Mouse (Mus musculus) cerebellum, postnatal 4 days (tissue): ENCODE data around the gene Slit3.

ENCODE experiments used
- DNase-seq, 2 experiments: peaks; one replicate each; pipeline ENCODE4 v3.0.0; 2022; ENCODE audit warnings: low spot score in 2 of 2, mixed read lengths in 1 of 2

Slit3 gene

GRCm38 (mm10) chr11:35454781-35455180, 333.8 kb downstream of the Slit3 start:
- DNase-seq: no peak

- DNase-seq: no peak
Observed at GRCm38 (mm10) chr11:35458068-35458467, 337.0 kb downstream of the Slit3 start.

DNA sequence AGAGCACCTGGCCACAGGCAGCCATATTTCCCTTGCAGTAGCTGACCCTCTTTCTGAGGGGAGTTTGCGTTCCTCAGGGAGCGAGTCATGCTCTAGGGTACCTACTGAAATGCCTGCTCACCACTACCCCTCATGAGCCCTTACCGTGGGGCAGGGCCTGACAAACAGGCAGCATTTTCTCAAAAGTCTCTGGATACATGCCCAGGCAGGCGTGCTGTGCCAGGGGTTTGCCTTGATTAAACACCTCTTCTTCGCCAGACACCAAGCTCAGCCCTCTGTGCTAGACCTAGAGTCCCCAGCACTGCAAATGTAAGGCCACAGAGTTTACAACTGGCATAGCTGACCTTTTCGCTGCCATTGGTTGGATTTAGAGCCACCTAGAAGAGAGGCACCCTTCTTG, 345.7 kb downstream of the Slit3 start:
- DNase-seq: no peak

GRCm38 (mm10) chr11:35468847-35469246, 347.8 kb downstream of the Slit3 start:
- DNase-seq: no peak

DNA sequence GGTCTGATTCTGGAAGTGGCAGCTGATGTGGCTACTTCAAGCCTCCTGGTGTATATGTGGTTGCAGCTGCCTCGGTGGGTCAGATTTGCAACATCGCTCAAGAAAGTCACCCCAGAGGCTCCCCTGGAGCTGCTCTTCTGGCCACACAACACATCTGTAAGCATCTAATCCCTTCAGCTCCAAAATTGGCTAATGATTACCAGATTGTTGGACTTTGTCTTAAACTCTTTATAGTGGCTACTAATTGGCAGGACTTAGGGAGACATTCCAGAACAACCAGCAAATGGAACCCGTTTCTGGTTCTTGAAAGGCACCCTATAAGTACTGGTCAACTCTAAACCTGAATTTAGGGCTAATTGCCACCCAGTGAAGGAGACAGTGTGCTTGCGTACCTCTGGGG, 348.9 kb downstream of the Slit3 start:
- no peak for DNase-seq

DNA sequence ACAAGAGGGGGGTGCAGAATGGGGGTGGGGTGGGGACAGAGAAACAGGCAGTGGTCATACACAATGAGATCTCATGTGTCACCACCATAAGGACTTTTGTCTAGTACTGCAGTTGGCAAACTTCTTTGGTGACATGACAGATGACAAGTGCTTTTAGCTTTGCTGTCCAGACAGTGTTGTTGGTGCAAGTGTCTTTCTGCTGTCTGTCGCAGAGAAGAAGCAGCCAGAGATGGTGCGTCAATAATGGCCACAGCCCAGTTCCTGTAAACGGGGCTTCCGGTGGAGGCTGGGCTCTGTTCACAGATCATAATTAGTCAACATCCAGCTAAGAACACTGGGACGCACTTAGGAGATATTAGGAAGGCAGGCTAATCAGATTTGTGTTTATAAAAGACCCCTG, 349.8 kb downstream of the Slit3 start:
- DNase-seq: no peak

DNA sequence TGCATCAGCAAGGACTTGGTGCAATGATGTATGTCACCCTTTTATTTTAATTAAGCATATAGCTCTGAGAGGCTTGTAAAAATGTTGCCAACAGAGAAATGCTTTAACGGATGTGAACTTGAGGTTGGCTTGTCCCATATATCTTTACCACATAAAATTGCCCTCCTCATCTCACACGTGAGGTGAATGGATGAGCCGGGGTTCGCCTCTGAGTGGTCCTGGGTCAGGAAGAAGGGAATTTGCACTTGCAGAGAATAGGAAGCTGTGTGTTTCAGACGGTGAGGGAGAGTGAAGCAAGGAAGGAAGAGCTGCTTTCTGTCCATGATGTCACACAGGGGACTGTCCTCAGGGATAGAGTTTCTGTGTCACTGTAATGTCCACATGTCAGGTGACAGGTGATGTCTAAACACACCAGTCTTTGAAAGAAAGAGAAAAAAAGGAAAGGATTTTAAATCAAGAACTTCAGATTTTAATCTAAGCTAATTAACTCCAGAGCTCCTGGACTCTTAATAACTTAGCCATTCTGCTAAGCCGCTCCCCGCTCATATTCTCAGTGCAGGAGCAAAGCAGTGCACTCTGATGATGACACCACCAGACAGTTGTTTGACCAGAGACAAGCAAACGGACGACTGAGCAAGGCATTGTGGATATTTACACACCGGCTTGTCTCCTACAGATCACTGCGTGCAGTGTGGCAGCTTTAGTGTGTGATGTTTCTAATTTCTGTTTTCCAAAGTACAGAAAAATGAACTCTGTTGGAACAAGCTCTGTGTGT, 352.0 kb downstream of the Slit3 start:
- no peak for DNase-seq

GRCm38 (mm10) chr11:35473617-35473996, 352.6 kb downstream of the Slit3 start:
- no peak for DNase-seq

DNA sequence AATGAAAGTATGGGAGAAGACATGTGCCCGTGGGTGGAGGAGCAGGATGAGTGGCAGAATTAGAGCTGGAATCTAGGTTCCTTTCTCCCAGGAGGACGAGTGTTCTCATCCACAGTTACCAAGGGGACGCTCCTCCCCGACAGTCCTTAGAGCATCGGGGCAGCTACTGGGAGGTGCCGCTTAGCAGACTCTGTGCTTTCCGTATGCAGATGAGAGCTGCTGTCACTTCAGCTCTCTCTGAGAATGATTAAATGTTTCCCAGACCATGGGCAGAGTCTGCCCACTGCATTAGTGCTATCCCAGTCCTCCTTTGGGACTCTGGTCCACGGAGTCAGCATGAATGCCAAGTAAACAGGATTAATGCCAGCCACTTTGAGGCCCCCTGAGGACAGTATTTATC, 359.1 kb downstream of the Slit3 start:
- DNase-seq: no peak

GRCm38 (mm10) chr11:35481611-35482363, 360.8 kb downstream of the Slit3 start:
- DNase-seq: no peak

DNA sequence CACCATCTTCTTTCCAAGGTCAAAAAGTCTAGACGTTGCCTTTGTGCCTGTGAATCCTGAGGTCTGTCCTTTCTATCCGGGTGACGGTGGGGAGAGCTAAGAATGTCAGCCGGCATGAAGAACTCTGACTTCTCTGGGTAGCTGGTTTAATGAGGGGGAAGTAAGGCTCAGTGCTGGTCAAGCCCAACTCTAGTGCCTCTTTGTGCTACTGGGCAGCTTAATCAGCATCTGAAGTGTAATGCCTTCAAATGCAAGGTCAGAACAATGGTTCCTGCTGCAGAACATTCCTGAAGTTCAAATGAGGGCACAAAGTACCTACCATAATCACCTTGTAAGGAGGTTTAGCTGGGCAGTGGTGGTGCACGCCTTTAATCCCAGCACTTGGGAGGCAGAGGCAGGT, 366.9 kb downstream of the Slit3 start:
- no peak for DNase-seq

DNA sequence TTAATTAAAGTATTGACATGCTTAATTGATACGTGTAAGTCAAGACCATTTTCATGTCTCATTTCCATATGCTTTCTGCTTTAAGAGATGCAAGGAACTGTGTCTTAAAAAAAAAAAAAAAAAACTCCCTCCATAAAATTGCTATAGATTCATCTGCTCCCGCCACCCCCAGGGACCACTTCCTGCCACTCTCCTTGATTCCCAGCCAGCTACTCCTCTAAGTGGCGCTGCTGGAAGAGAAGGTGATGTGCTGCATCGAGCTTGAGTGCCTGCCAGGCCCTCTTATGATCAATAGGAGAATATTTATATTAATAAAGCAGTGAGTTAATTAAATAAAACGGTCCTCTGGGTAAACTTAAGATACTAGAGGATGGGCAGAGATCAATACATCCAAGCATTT, 370.7 kb downstream of the Slit3 start:
- DNase-seq: no peak

GRCm38 (mm10) chr11:35496874-35497273, 375.9 kb downstream of the Slit3 start:
- no peak for DNase-seq

DNA sequence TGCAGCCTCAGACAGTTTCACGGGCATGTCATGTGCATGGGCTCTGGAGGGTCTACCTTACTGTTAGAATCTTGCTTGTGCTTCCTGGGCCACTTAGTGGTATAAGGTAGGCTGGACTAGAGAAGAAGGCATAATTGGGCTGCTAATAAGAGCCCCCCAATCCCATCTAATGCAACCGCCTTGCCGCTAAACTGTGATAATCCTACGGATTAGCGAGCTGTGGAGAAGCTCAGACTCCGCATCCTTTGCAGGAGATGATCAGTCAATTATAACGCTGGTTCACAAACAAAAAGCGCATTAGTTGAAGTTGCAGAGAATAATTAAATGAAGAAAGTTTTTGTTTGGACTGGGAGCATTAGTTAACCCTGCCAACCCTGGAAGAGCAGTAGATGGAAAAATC, 376.9 kb downstream of the Slit3 start:
- no peak for DNase-seq

DNA sequence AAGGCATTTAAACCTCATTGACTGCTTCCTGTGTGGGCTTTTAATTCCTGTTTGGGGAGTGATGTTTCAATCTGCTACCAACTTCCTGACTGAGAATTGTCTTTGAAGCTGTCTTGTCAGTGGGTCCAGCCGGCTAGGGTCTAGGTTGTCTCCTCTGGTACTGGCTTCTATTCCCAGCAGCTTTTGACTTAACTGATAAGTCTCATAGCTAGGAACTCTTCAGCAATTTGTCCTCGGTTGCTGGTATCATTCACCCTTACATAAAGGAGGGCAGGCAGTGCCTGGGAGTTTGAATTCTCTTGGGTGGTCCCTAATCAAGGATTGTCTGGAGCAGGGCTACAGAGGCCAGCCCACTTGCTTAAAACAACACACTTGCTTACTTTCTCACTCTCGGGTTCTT, 381.1 kb downstream of the Slit3 start:
- no peak for DNase-seq

- no peak for DNase-seq
Observed at GRCm38 (mm10) chr11:35504051-35504450, 383.0 kb downstream of the Slit3 start.

- no peak for DNase-seq
Observed at GRCm38 (mm10) chr11:35504916-35505315, 383.9 kb downstream of the Slit3 start.

GRCm38 (mm10) chr11:35505316-35505715, 384.3 kb downstream of the Slit3 start:
- DNase-seq: no peak

DNA sequence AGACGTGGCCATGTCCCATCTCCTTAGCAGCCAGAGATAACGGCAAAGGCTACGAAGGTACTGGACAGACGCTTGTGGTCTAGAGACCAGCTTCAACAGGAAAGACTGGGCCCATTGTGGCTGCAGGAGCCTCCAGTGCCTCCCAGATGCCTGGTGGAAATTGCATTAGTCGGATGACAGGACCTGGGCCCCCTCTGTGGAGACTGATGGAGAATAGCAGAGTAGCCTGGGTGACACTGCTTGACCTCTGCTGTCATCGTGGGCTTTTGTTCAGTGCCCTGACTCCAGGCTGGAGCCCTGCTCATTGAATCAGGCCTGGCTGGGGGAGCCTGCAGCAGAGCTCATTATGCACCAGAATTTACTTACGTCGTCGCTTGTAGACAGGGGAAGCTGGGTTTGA, 384.8 kb downstream of the Slit3 start:
- no peak for DNase-seq

DNA sequence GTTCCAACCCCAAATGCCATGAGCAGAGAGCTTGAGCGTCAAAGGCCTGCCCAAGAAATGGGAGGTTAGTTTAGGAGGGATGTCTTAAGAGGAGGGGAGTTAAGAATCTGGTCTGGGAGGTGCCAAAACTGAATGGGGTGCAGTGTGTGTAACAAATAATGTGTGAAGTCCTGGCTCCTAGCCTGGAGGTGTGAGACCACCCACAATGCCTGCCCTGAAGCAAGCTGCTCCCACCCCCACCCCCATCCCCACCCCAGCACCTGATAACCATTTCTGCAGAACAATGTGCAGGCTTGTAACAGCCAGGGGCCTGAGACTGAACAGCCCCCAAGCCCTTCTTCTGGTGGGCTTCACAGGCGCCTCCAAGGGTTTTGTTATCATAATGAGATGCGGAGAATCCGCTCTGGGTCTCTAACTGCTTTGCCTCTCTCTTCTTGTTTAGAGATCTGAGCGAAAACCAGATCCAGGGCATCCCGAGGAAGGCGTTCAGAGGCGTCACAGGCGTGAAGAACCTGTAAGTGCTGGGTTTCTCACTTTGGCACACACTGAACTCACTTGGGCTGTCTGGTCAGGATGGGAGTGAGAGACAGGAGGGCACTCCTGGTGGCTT, 386.9 kb downstream of the Slit3 start:
- no peak for DNase-seq

GRCm38 (mm10) chr11:35512686-35513085, 391.7 kb downstream of the Slit3 start:
- DNase-seq: no peak

- no peak for DNase-seq
Observed at GRCm38 (mm10) chr11:35513343-35513742, 392.3 kb downstream of the Slit3 start.
